Mouse (Mus musculus): ENCODE measurements at regions not wholly inside any gene's neighbourhood (a gene's known extent, or its start where the extent isn't known, plus 50 kb on each side); places are given as distances from the start of the nearest gene placed in this dataset.

GRCm38 (mm10) chr4:55145968-55146367 lies 201.1 kb downstream of the Zfp462 start:
- no peaks in the 10 kb centered on the region for H3K9me3 ChIP-seq (ENCODE audit: control insufficient read depth, low read length)
- DNase-seq (ENCODE audit: low spot score) = peak; percentile 49
- WGBS = 15% methylated on average over 8 of the region's 8 CpGs

GRCm38 (mm10) chr4:55148380-55148779 lies 201.5 kb upstream of the Rad23b start:
- Histone ChIP-seq H3K27me3 (ENCODE audit: control insufficient read depth, insufficient read depth, low read length) (no peaks in the 10 kb centered on the region), H3K9me3 (ENCODE audit: control insufficient read depth, low read length) (no peaks in the 10 kb centered on the region), H3K9ac (ENCODE audit: low read length) (no peak overlapping the region), H3K4me3 (ENCODE audit: low read depth, low read length) (no peak overlapping the region), H3K36me3 (ENCODE audit: control insufficient read depth, insufficient read depth, low read length) (no peaks in the 10 kb centered on the region), H3K4me1 (ENCODE audit: control insufficient read depth, insufficient read depth, low read length) (0 out of 2 replicates have a peak, but pooled peaks cover 4% of the 10 kb centered on the region), H3K4me2 (ENCODE audit: low read depth, severe bottlenecking) (no peak overlapping the region), H3K27ac (replicated peaks; ENCODE audit: low read depth, low read length) (no peak overlapping the region)
- ATAC-seq (ENCODE audit: insufficient number of reproducible peaks, low FRiP score, low TSS enrichment, low read depth) (no peak), DNase-seq (ENCODE audit: low spot score) (no peak)
- 88% methylated on average over 1 of the region's 1 CpGs for WGBS

More at GRCm38 (mm10) chr4:55145968-55146367, 201.1 kb downstream of the Zfp462 start:
- Histone ChIP-seq H3K36me3 (ENCODE audit: control insufficient read depth, insufficient read depth, low read length) (no peaks in the 10 kb centered on the region), H3K4me3 (ENCODE audit: low read depth, low read length) (no peak overlapping the region), H3K4me2 (ENCODE audit: low read depth, severe bottlenecking) (no peak overlapping the region), H3K27me3 (ENCODE audit: control insufficient read depth, insufficient read depth, low read length) (no peaks in the 10 kb centered on the region), H3K27ac (replicated peaks; ENCODE audit: low read depth, low read length) (no peak overlapping the region), H3K4me1 (ENCODE audit: control insufficient read depth, insufficient read depth, low read length) (0 out of 2 replicates have a peak, but pooled peaks cover 4% of the 10 kb centered on the region), H3K9ac (ENCODE audit: low read length) (no peak overlapping the region)
- ATAC-seq (ENCODE audit: insufficient number of reproducible peaks, low FRiP score, low TSS enrichment, low read depth) = no peak

GRCm38 (mm10) chr4:55154556-55154955 lies 195.3 kb upstream of the Rad23b start:
- ATAC-seq (ENCODE audit: insufficient number of reproducible peaks, low FRiP score, low TSS enrichment, low read depth) = no peak
- H3K36me3 ChIP-seq (ENCODE audit: control insufficient read depth, insufficient read depth, low read length) = no peaks in the 10 kb centered on the region
- no peaks in the 10 kb centered on the region for H3K9me3 ChIP-seq (ENCODE audit: control insufficient read depth, low read length)
- no peaks in the 10 kb centered on the region for H3K4me1 ChIP-seq (ENCODE audit: control insufficient read depth, insufficient read depth, low read length)
- no peak overlapping the region for H3K9ac ChIP-seq (ENCODE audit: low read length)
- H3K27ac ChIP-seq (replicated peaks; ENCODE audit: low read depth, low read length) = no peak overlapping the region
- H3K4me3 ChIP-seq (ENCODE audit: low read depth, low read length) = no peak overlapping the region
- WGBS = 90% methylated on average over 3 of the region's 3 CpGs
- H3K27me3 ChIP-seq (ENCODE audit: control insufficient read depth, insufficient read depth, low read length) = no peaks in the 10 kb centered on the region
- no peak overlapping the region for H3K4me2 ChIP-seq (ENCODE audit: low read depth, severe bottlenecking)
- no peak for DNase-seq (ENCODE audit: low spot score)

GRCm38 (mm10) chr4:55158166-55158739 lies 191.6 kb upstream of the Rad23b start:
- Histone ChIP-seq H3K27me3 (ENCODE audit: control insufficient read depth, insufficient read depth, low read length) (no peaks in the 10 kb centered on the region), H3K4me2 (ENCODE audit: low read depth, severe bottlenecking) (no peak overlapping the region), H3K27ac (replicated peaks; ENCODE audit: low read depth, low read length) (no peak overlapping the region), H3K4me3 (ENCODE audit: low read depth, low read length) (no peak overlapping the region), H3K9ac (ENCODE audit: low read length) (no peak overlapping the region), H3K36me3 (ENCODE audit: control insufficient read depth, insufficient read depth, low read length) (no peaks in the 10 kb centered on the region), H3K9me3 (ENCODE audit: control insufficient read depth, low read length) (no peaks in the 10 kb centered on the region), H3K4me1 (ENCODE audit: control insufficient read depth, insufficient read depth, low read length) (no peaks in the 10 kb centered on the region)
- 91% methylated on average over 6 of the region's 6 CpGs for WGBS
- ATAC-seq (ENCODE audit: insufficient number of reproducible peaks, low FRiP score, low TSS enrichment, low read depth) (no peak), DNase-seq (ENCODE audit: low spot score) (no peak)

- no peak for DNase-seq (ENCODE audit: low spot score)
- no peak overlapping the region for H3K4me3 ChIP-seq (ENCODE audit: low read depth, low read length)
- H3K36me3 ChIP-seq (ENCODE audit: control insufficient read depth, insufficient read depth, low read length) = no peaks in the 10 kb centered on the region
- H3K9ac ChIP-seq (ENCODE audit: low read length) = no peak overlapping the region
- no peak overlapping the region for H3K27ac ChIP-seq (replicated peaks; ENCODE audit: low read depth, low read length)
- H3K4me1 ChIP-seq (ENCODE audit: control insufficient read depth, insufficient read depth, low read length) = no peaks in the 10 kb centered on the region
- no peak overlapping the region for H3K4me2 ChIP-seq (ENCODE audit: low read depth, severe bottlenecking)
- no peak for ATAC-seq (ENCODE audit: insufficient number of reproducible peaks, low FRiP score, low TSS enrichment, low read depth)
- H3K27me3 ChIP-seq (ENCODE audit: control insufficient read depth, insufficient read depth, low read length) = no peaks in the 10 kb centered on the region
- H3K9me3 ChIP-seq (ENCODE audit: control insufficient read depth, low read length) = no peaks in the 10 kb centered on the region
- whole genome bisulfite sequencing = 90% methylated on average over 6 of the region's 6 CpGs
Measured at GRCm38 (mm10) chr4:55166266-55166665, 183.6 kb upstream of the Rad23b start.

- Histone ChIP-seq H3K9me3 (ENCODE audit: control insufficient read depth, low read length) (no peaks in the 10 kb centered on the region), H3K4me2 (ENCODE audit: low read depth, severe bottlenecking) (no peak overlapping the region), H3K27me3 (ENCODE audit: control insufficient read depth, insufficient read depth, low read length) (no peaks in the 10 kb centered on the region), H3K27ac (replicated peaks; ENCODE audit: low read depth, low read length) (no peak overlapping the region), H3K4me3 (ENCODE audit: low read depth, low read length) (no peak overlapping the region), H3K9ac (ENCODE audit: low read length) (no peak overlapping the region), H3K36me3 (ENCODE audit: control insufficient read depth, insufficient read depth, low read length) (no peaks in the 10 kb centered on the region), H3K4me1 (ENCODE audit: control insufficient read depth, insufficient read depth, low read length) (no peaks in the 10 kb centered on the region)
- no peak for ATAC-seq (ENCODE audit: insufficient number of reproducible peaks, low FRiP score, low TSS enrichment, low read depth)
- WGBS = 74% methylated on average over 7 of the region's 7 CpGs
- no peak for DNase-seq (ENCODE audit: low spot score)
Measured at GRCm38 (mm10) chr4:55169063-55169462, 180.8 kb upstream of the Rad23b start.

- Histone ChIP-seq H3K4me2 (ENCODE audit: low read depth, severe bottlenecking) (no peak overlapping the region), H3K4me1 (ENCODE audit: control insufficient read depth, insufficient read depth, low read length) (no peaks in the 10 kb centered on the region), H3K9ac (ENCODE audit: low read length) (no peak overlapping the region), H3K36me3 (ENCODE audit: control insufficient read depth, insufficient read depth, low read length) (no peaks in the 10 kb centered on the region), H3K27ac (replicated peaks; ENCODE audit: low read depth, low read length) (no peak overlapping the region), H3K4me3 (ENCODE audit: low read depth, low read length) (no peak overlapping the region), H3K27me3 (ENCODE audit: control insufficient read depth, insufficient read depth, low read length) (no peaks in the 10 kb centered on the region), H3K9me3 (ENCODE audit: control insufficient read depth, low read length) (no peaks in the 10 kb centered on the region)
- DNase-seq (ENCODE audit: low spot score) = no peak
- WGBS = 88% methylated on average over 6 of the region's 6 CpGs
- ATAC-seq (ENCODE audit: insufficient number of reproducible peaks, low FRiP score, low TSS enrichment, low read depth) = no peak
Measured at GRCm38 (mm10) chr4:55172334-55172891, 177.4 kb upstream of the Rad23b start.

- H3K9me3 ChIP-seq (ENCODE audit: control insufficient read depth, low read length) = no peaks in the 10 kb centered on the region
- 84% methylated on average over 3 of the region's 3 CpGs for WGBS
- no peak overlapping the region for H3K4me2 ChIP-seq (ENCODE audit: low read depth, severe bottlenecking)
- H3K27ac ChIP-seq (replicated peaks; ENCODE audit: low read depth, low read length) = no peak overlapping the region
- no peak overlapping the region for H3K4me3 ChIP-seq (ENCODE audit: low read depth, low read length)
- H3K4me1 ChIP-seq (ENCODE audit: control insufficient read depth, insufficient read depth, low read length) = no peaks in the 10 kb centered on the region
- no peaks in the 10 kb centered on the region for H3K27me3 ChIP-seq (ENCODE audit: control insufficient read depth, insufficient read depth, low read length)
- no peak for DNase-seq (ENCODE audit: low spot score)
- ATAC-seq (ENCODE audit: insufficient number of reproducible peaks, low FRiP score, low TSS enrichment, low read depth) = no peak
- no peaks in the 10 kb centered on the region for H3K36me3 ChIP-seq (ENCODE audit: control insufficient read depth, insufficient read depth, low read length)
- no peak overlapping the region for H3K9ac ChIP-seq (ENCODE audit: low read length)
Measured at GRCm38 (mm10) chr4:55176026-55176425, 173.8 kb upstream of the Rad23b start.

- no peaks in the 10 kb centered on the region for H3K4me1 ChIP-seq (ENCODE audit: control insufficient read depth, insufficient read depth, low read length)
- no peak overlapping the region for H3K27ac ChIP-seq (replicated peaks; ENCODE audit: low read depth, low read length)
- H3K27me3 ChIP-seq (ENCODE audit: control insufficient read depth, insufficient read depth, low read length) = no peaks in the 10 kb centered on the region
- no peak overlapping the region for H3K4me2 ChIP-seq (ENCODE audit: low read depth, severe bottlenecking)
- H3K9me3 ChIP-seq (ENCODE audit: control insufficient read depth, low read length) = no peaks in the 10 kb centered on the region
- H3K36me3 ChIP-seq (ENCODE audit: control insufficient read depth, insufficient read depth, low read length) = no peaks in the 10 kb centered on the region
- DNase-seq (ENCODE audit: low spot score) (no peak), ATAC-seq (ENCODE audit: insufficient number of reproducible peaks, low FRiP score, low TSS enrichment, low read depth) (no peak)
- H3K9ac ChIP-seq (ENCODE audit: low read length) = no peak overlapping the region
- WGBS = 77% methylated on average over 2 of the region's 2 CpGs
- H3K4me3 ChIP-seq (ENCODE audit: low read depth, low read length) = no peak overlapping the region
Measured at GRCm38 (mm10) chr4:55179456-55179855, 170.4 kb upstream of the Rad23b start.

Data from limb, embryonic 11.5 days (tissue).